Mouse (Mus musculus) heart, adult 11 months (tissue): ENCODE measurements around the gene 1700003F12Rik.

Experiments used
- DNase-seq: peaks from one replicate; pipeline ENCODE4 v3.0.0; 2022

1700003F12Rik gene

GRCm38 (mm10) chr2:154549886-154550189, 3.0 kb downstream of the 1700003F12Rik start:
- DNase-seq: no peak

GRCm38 (mm10) chr2:154550937-154551336, 4.1 kb downstream of the 1700003F12Rik start:
- DNase-seq: no peak

- DNase-seq: no peak
Observed at GRCm38 (mm10) chr2:154551476-154551875, 4.6 kb downstream of the 1700003F12Rik start, which contains the start of gene Actl10. Gene Actl10, plus strand, starts transcription at chr2:154551776.

- DNase-seq: no peak
Observed at GRCm38 (mm10) chr2:154551927-154552326, 5.0 kb downstream of the 1700003F12Rik start.

GRCm38 (mm10) chr2:154552424-154552907, 5.6 kb downstream of the 1700003F12Rik start:
- peak; percentile 96 for DNase-seq

- no peak for DNase-seq
Observed at GRCm38 (mm10) chr2:154555235-154555634, 8.3 kb downstream of the 1700003F12Rik start.

- no peak for DNase-seq
Observed at GRCm38 (mm10) chr2:154557184-154557832, 10.4 kb downstream of the 1700003F12Rik start.

GRCm38 (mm10) chr2:154558264-154559039, 11.6 kb downstream of the 1700003F12Rik start, which contains the start of gene Necab3:
Gene Necab3, minus strand, starts transcription at chr2:154558890.
- peak; percentile 92 for DNase-seq

- DNase-seq: no peak
Observed at GRCm38 (mm10) chr2:154563612-154564170, 16.8 kb downstream of the 1700003F12Rik start.

- no peak for DNase-seq
Observed at GRCm38 (mm10) chr2:154565562-154565961, 18.7 kb downstream of the 1700003F12Rik start.

- no peak for DNase-seq
Observed at GRCm38 (mm10) chr2:154566641-154567040, 19.8 kb downstream of the 1700003F12Rik start.

GRCm38 (mm10) chr2:154567766-154568165, 20.9 kb downstream of the 1700003F12Rik start:
- DNase-seq: no peak

- peak; percentile 94 for DNase-seq
Observed at GRCm38 (mm10) chr2:154568329-154569070, 21.6 kb downstream of the 1700003F12Rik start.

GRCm38 (mm10) chr2:154569071-154569748, 22.3 kb downstream of the 1700003F12Rik start:
- peak; percentile 96 for DNase-seq

- peak; percentile 100 for DNase-seq
Observed at GRCm38 (mm10) chr2:154569836-154570286, 23.0 kb downstream of the 1700003F12Rik start, which contains the start of gene E2f1. Gene E2f1, minus strand, starts transcription at chr2:154569892.

GRCm38 (mm10) chr2:154570666-154571065, 23.8 kb downstream of the 1700003F12Rik start:
- no peak for DNase-seq

GRCm38 (mm10) chr2:154571266-154571665, 24.4 kb downstream of the 1700003F12Rik start:
- DNase-seq: no peak

- no peak for DNase-seq
Observed at GRCm38 (mm10) chr2:154571976-154572375, 25.1 kb downstream of the 1700003F12Rik start.

GRCm38 (mm10) chr2:154572996-154573395, 26.1 kb downstream of the 1700003F12Rik start:
- DNase-seq: no peak

- no peak for DNase-seq
Observed at GRCm38 (mm10) chr2:154574271-154574670, 27.4 kb downstream of the 1700003F12Rik start.

- no peak for DNase-seq
Observed at GRCm38 (mm10) chr2:154576876-154577743, 30.2 kb downstream of the 1700003F12Rik start.
